Mouse (Mus musculus) T-helper 17 cell (primary cell): ENCODE measurements around the gene Mtmr1.
"Not testable (repeated sequence)": the region's sequence is repeated elsewhere in the genome, so short reads cannot be mapped to it uniquely, and the experiment has no call there.

ENCODE experiments used
- in situ Hi-C, 2 experiments: fragments of 300-600 bp; cut with MboI, MseI; formaldehyde crosslinking; loops; 1 replicate in 1 of 2; 2 replicates in 1 of 2; pipeline ENCODE4 v1.15.1; 2025; ENCODE audit warnings: high pct_unique_total_duplicates in 2 of 2

Gene Mtmr1

DNA sequence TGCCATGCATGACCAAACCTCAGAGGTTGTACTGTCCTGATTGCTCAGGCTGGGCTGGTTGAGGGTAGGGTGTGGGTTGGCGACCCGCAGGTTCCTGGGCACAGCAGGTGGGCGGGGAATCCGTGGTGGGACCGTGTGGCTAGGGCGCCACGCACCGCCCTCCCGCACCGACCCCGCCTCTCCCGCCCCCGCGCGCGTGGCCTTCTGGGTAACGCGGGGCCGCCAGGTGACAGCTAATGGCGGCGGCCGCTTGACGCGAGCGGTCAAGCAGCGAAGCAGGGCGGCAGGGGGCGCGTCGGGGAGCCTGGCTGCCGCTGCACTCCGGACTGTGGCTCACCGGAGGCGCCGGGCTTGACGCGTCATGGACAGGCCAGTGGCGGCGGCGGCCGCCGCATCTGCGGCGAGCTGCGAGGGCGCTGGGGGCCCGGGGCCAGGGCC lies at the start of gene Mtmr1:
TSS of gene Mtmr1 (plus strand) at position 207 of the 438 bp plus-strand sequence.
- in situ Hi-C loops, result no loop called here

- in situ Hi-C loops, result no loop called here
These were observed 12.5 kb upstream of the Mtmr1 start for GRCm38 (mm10) chrX:71352033-71352432.

- in situ Hi-C loops, result no loop called here
These were observed 9.2 kb upstream of the Mtmr1 start for GRCm38 (mm10) chrX:71355331-71355730.

DNA sequence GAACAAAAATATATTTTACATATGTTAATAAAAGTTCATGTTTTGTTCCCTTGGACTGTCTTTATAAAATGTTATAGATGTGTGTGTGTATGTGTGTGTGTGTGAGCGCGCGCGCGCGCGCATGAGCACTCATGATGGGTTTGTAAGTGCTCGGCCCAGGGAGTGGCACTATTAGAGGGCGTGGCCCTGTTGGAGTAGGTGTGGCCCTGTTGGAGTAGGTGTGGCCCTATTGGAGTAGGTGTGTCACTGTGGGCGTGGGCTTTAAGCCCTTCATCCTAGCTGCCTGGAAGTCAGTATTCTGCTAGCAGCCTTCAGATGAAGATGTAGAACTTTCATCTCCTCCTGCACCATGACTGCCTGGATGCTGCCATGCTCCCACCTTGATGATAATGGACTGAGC lies 2.8 kb upstream of the Mtmr1 start:
- in situ Hi-C loops, result not testable (repeated sequence)

DNA sequence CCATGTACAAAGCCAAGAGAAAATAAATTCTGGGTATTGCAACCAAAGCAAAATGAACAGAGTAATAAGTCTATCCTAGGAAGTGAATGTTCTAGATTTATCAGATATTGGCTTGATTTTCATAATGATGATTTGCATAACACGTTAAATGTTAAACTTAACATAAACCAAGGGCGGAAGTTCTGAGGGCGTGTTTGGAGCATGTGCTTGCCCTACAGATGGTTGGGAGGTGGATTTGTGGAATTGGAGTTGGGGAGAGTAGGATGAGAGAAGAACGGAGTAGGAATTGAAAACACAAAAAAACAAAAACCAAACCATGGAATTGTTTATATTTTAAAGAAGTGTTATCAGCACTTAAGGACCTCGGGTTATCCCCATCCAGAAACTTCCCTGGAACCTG lies 498 bp upstream of the Mtmr1 start:
- in situ Hi-C loops, result no loop called here

DNA sequence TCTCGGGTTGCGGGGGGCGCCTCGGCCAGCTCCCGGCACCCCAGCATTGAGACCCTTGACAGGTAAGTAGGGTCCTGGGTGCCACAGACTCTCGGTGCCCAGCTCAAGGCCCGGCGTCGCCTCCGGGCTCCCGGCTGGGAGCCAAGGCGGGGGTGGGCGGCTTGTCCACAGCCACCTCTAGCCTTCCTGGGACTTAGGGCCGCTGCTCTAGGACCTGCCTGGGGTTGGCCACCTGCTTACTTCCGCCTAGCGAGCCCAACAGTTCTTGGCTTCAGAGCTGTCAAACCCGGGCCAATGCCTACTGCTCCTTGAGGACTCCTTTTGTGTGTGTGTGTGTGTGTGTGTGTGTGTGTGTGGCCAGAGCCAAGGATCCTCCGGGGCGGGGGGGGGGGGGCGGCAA lies 451 bp downstream of the Mtmr1 start:
- in situ Hi-C loops, result no loop called here

DNA sequence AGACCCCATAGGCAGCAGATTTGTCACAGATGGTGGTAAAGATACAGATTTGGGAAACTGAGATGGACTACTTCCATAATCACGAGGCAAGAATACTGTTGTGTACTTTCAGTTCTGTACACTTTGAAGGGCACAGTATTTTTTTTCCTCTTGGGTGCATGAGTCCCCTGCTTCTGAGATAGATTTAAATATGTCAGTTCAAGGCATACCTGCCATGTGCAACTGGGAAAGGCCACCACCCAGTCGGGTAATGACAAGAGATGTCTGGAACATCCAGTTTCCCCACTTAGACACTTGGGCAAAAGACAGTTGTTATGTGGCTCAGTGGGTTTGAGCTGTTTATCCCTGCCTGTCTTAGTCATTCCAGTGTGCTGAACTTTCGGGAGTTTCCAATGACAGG lies 950 bp downstream of the Mtmr1 start:
- in situ Hi-C loops, result no loop called here

DNA sequence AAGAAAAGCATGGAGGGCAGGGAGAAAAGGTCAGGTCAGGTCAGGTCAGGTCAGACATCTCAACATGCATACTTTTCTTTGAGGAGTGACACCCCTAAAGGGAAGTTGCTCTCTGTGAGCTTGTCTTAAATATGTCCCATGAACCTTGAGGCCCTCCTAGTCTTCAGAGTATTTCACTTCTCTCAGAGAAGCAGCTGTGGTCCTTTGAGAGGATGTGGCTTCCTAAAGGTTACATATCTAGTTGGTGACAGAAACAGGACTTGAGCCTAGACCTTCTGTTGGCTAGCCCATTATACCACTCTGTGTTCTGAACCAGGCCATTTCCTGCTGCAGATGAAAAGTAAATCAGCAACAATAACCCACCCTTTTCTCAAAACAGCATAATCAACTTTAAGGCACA lies 2.4 kb downstream of the Mtmr1 start:
- in situ Hi-C loops, result no loop called here

- in situ Hi-C loops, result no loop called here
These were observed 12.2 kb downstream of the Mtmr1 start for GRCm38 (mm10) chrX:71376781-71377180.

DNA sequence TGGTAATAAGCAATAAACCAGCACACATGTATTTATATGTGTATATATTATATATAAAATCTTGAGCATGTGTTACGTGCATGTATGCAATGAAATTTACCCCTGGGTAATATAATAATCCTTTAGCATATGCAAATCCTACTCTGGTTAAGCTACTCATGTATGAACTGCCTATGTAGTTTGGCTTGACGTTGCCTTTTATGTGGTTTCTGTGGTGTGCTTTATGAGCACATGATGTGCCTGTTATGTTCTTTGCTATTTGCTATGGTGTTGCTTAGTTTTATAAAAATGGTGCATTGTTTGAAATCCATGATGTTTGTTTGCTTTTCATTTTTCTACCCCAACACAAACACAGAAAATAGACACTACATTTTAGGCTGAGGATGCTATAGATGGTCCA lies 13.9 kb downstream of the Mtmr1 start:
- in situ Hi-C loops, result no loop called here

DNA sequence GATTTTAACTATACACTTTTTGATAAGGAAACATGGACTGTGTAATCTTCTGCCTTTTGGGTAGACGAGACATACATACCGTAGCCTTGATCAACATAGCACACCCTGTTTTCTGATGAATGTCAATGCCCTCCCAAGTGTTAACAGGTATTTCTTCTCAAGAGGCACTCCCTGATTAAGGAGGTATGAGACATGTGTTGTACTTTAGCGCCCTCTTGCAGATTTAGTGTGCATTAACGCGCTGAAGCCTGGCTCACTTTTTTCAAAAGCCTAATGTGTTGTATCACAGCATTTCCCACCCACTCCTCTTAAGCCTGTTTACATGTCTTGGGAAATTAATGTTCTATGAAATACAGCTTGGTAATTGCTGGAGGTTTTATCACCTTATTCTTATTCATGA lies 17.0 kb downstream of the Mtmr1 start:
- in situ Hi-C loops, result no loop called here

- in situ Hi-C loops, result no loop called here
These were observed 31.8 kb downstream of the Mtmr1 start for GRCm38 (mm10) chrX:71396326-71396725.

DNA sequence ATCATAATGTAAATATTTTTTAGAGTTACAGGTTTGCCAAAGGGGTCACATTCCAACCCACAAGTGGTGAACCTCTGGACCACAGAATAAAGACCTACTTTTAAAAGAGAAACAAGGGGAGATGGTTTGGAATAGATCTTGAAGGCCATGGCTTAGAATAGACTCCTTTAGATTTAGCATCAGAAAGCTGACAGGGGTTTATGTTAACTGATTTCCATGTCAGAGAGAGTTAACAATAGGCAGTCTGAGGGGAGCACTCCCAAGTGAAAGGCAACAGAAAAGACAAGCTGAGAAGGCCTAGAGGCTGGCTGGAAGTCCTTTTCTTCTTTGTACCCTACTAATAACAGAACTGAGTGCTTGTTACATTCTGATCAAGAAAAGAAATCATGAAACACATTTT lies 41.7 kb downstream of the Mtmr1 start:
- in situ Hi-C loops, result no loop called here

DNA sequence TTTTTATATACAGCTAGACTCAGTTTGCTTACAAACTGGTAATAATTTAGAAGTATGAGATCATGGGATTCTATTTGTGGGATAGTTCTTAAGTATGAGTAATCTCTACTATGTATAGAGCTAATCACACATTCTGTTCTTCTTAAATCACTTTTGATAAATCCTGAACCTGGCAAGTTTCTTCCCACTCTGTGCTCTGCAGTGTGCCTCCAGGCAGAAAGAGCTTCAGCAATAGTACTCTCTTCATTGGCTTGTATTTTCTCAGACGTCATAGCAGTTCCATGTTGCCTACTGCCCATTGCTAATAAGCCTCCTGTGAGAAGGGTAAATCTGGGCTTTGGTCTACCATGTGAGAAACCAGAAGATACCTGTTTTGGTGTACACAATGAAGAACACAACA lies 43.8 kb downstream of the Mtmr1 start:
- in situ Hi-C loops, result no loop called here

GRCm38 (mm10) chrX:71412776-71413175 lies 48.2 kb downstream of the Mtmr1 start:
- in situ Hi-C loops, result no loop called here

- in situ Hi-C loops, result no loop called here
These were observed 49.1 kb downstream of the Mtmr1 start for GRCm38 (mm10) chrX:71413616-71414015.

DNA sequence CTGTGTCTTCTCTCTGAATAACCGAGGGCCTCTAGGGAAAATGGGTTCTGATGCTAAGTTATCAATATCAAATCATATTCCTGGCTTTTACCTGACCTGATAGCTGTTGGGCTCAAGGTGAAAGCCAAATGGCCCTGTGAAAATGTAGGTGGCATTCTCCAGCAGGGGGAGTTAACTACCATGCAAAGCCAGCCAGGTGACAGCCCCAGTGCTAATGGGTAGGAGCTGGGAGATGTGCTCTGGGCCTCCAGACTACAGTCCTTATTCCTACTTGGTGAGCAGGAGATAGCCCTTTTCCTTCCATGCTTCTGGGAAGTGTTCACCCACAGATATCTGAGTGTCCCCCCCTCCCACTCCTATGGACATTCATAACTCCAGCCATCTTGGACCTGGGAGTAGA lies 60.3 kb downstream of the Mtmr1 start:
- in situ Hi-C loops, result loop anchor here (5.0 to 10.0 kb wide), 3 partner anchors 77 to 200 kb away; no protein-coding TSS in a partner anchor

GRCm38 (mm10) chrX:71425746-71426519 lies 61.4 kb downstream of the Mtmr1 start:
- in situ Hi-C loops, result loop anchor here (5.0 to 10.0 kb wide), 3 partner anchors 76 to 199 kb away; no protein-coding TSS in a partner anchor

DNA sequence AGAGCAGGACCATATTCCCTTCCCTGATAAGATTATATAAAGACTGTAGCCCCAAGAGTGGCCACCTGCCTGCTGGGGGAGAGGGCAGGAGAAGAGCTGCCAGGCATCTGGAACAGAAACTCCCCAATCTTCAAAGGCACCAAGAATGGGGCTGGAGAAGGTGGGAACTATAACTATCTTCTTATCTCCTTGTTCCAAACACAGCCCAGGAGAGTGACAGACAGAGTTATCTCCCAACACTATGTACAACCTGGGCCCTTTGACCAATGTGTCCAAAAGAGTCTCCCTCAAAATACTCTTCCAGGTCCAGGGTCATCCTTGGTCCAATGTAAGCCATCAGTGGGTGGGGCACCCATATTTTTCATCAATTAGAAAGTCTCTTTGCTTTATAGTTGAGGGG lies 62.9 kb downstream of the Mtmr1 start:
- in situ Hi-C loops, result loop anchor here (5.0 to 10.0 kb wide), 3 partner anchors 75 to 197 kb away; no protein-coding TSS in a partner anchor

- in situ Hi-C loops, result no loop called here
These were observed 66.3 kb downstream of the Mtmr1 start for GRCm38 (mm10) chrX:71430900-71431299.

DNA sequence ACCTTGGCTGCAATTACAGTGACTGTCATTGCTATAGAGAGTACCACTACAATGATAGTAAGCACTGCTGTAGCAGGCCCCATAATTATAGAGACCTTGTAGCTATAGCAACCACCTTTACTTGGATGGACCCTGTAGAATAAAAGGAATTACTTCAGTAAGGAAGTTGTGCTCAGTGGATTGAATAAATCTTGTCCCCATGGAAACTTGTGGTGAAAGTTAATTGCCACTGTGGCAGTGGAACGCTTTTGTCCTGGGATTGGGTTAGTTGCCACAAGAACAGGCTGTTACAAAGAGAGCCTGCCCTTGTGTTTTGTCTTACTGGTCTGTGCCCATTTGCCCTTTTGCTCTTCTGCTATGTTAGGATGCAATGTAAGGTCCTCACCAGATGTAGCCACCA lies 69.9 kb downstream of the Mtmr1 start:
- in situ Hi-C loops, result no loop called here

DNA sequence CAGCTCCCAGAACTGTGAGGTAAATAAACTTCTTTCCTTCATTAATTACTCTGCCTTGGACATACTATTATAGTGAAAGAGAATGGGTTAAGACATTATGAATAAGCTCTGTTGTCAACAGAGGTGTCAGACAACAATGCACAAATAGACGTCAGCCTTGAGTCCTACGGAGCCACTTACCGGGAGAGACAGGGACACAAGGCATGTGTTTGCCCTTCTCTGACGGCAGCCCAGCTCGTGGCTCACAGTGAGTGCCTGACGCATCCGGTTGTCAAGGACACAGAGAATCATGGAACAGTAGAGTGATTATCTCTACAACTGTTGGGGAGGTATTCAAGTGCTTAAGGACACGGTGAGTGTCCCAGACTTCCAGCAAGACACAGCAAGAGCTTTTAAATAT lies 70.3 kb downstream of the Mtmr1 start:
- in situ Hi-C loops, result no loop called here

DNA sequence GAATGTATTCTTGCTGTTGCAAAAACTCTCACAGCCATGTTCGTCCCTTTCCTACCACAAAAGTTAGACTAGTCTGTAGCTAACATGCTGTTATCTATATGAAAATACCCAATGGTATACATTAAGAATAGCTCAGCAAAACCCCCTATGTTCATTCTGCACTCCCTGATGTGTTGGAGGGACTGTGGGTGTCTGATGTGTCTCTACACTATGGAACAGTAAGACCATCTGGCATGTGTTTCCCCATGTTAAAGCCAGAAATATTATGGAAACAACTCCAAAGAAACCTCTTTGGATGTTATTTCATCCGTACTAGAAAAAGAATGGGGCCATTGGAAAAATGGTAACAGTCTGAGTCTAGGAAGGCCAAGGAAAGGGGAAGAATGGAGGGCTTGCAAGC lies 71.0 kb downstream of the Mtmr1 start:
- in situ Hi-C loops, result no loop called here

GRCm38 (mm10) chrX:71439473-71439872 lies 74.9 kb downstream of the Mtmr1 start:
- in situ Hi-C loops, result no loop called here
